In genomic region chr13:31267865-31268264, GRCm38 (mm10) we compare ENCODE assay signal across 20 mouse cellular contexts.
DNase-seq lines count a peak whose midpoint lies in the region; ATAC-seq and TF ChIP-seq lines count a peak whose summit lies in the region.
"Had no signal": no experiment of that assay in that cellular context is flagged by ENCODE, and none has a peak within 500 bp of the region (broad histone marks: within the 10 kb centered on the region; RNA-seq: fewer than 3 reads in every experiment).

No protein-coding gene starts in this region.

- H3K27ac ChIP-seq in lung, embryonic 14.5 days (ENCODE audit: low read depth) = no peak overlapping the region
- no peak overlapping the region for H3K27ac ChIP-seq in lung, embryonic 16.5 days (ENCODE audit: low read length)
- H3K27ac ChIP-seq in lung, postnatal 0 days (ENCODE audit: low read length) = no peak overlapping the region
- H3K27ac ChIP-seq: embryonic facial prominence, embryonic 10.5 days; embryonic facial prominence, embryonic 12.5 days; forebrain, embryonic 13.5 days; forebrain, embryonic 15.5 days had no signal

- H3K4me2 ChIP-seq in lung, embryonic 14.5 days = no peak overlapping the region
- H3K4me2 ChIP-seq in lung, embryonic 16.5 days (ENCODE audit: low read depth, low read length) = no peak overlapping the region
- no peak overlapping the region for H3K4me2 ChIP-seq in lung, postnatal 0 days (replicated peaks; ENCODE audit: low read depth, low read length)
- H3K4me2 ChIP-seq: embryonic facial prominence, embryonic 12.5 days; forebrain, embryonic 13.5 days; forebrain, embryonic 15.5 days had no signal

- ATAC-seq in lung, embryonic 14.5 days (ENCODE audit: insufficient read depth) = no peak; the same call in 1 of the 2 replicates
- peak; percentile 26 for ATAC-seq in lung, embryonic 16.5 days (ENCODE audit: low read depth)
- no peak; the same call in 1 of the 2 replicates for ATAC-seq in lung, postnatal 0 days
- ATAC-seq: activated CD4-positive, CD25-positive, alpha-beta regulatory T cell, adult 4 months; forebrain, embryonic 13.5 days; forebrain, embryonic 15.5 days; forebrain, postnatal 0 days; Patski had no signal

- no peaks in the 10 kb centered on the region for H3K9me3 ChIP-seq in lung, embryonic 14.5 days (ENCODE audit: low read depth, low read length)
- no peaks in the 10 kb centered on the region for H3K9me3 ChIP-seq in lung, embryonic 16.5 days (ENCODE audit: control insufficient read depth, low read length)
- no peaks in the 10 kb centered on the region for H3K9me3 ChIP-seq in lung, postnatal 0 days (ENCODE audit: low read length)
- H3K9me3 ChIP-seq: embryonic facial prominence, embryonic 10.5 days; embryonic facial prominence, embryonic 12.5 days; forebrain, embryonic 13.5 days; forebrain, embryonic 15.5 days had no signal

- WGBS in lung, embryonic 14.5 days = 55% methylated on average over 3 of the region's 3 CpGs
- WGBS in lung, embryonic 16.5 days = 38% methylated on average over 3 of the region's 3 CpGs
- 45% methylated on average over 3 of the region's 3 CpGs for WGBS in lung, postnatal 0 days

- peak; percentile 53 for DNase-seq in lung, embryonic 14.5 days
- no peak for DNase-seq in lung, adult 18-20 months
- DNase-seq in lung, postnatal 0 days (ENCODE audit: low spot score) = no peak
- DNase-seq in kidney, postnatal 25 days = no peak
- DNase-seq: adrenal gland, adult 8-10 months; adrenal gland, postnatal 14 days; adrenal gland, postnatal 36 days; cerebellum, adult 11-12 months; cerebellum, adult 2 months; cerebellum, adult 9-10 months; cerebellum, postnatal 10 days; cerebellum, postnatal 25 days; forebrain, postnatal 0 days had no signal

- no peak for TF ChIP-seq EP300 in lung, postnatal 0 days (IDR thresholded peaks at IDR 0.05)

- no peaks in the 10 kb centered on the region for H3K36me3 ChIP-seq in lung, embryonic 14.5 days (ENCODE audit: insufficient read depth)
- H3K36me3 ChIP-seq in lung, embryonic 16.5 days (ENCODE audit: control insufficient read depth, insufficient read depth, low read length) = no peaks in the 10 kb centered on the region
- H3K36me3 ChIP-seq in lung, postnatal 0 days (ENCODE audit: insufficient read depth, low read length) = no peaks in the 10 kb centered on the region
- H3K36me3 ChIP-seq: embryonic facial prominence, embryonic 10.5 days; embryonic facial prominence, embryonic 12.5 days; forebrain, embryonic 15.5 days had no signal

- H3K4me3 ChIP-seq in lung, embryonic 14.5 days (ENCODE audit: low read depth, low read length) = no peak overlapping the region
- H3K4me3 ChIP-seq in lung, embryonic 16.5 days (ENCODE audit: low read length) = no peak overlapping the region
- no peak overlapping the region for H3K4me3 ChIP-seq in lung, postnatal 0 days (ENCODE audit: low read depth, low read length)
- H3K4me3 ChIP-seq: embryonic facial prominence, embryonic 10.5 days; embryonic facial prominence, embryonic 12.5 days; forebrain, embryonic 13.5 days; forebrain, embryonic 15.5 days had no signal

- H3K27me3 ChIP-seq in lung, embryonic 14.5 days (ENCODE audit: insufficient read depth, low read length) = no peaks in the 10 kb centered on the region
- H3K27me3 ChIP-seq in lung, embryonic 16.5 days (ENCODE audit: control insufficient read depth, insufficient read depth, low read depth, low read length) = no peaks in the 10 kb centered on the region
- no peaks in the 10 kb centered on the region for H3K27me3 ChIP-seq in lung, postnatal 0 days (replicated peaks; ENCODE audit: insufficient read depth, low read length)
- H3K27me3 ChIP-seq: embryonic facial prominence, embryonic 12.5 days; forebrain, embryonic 13.5 days; forebrain, embryonic 15.5 days; Patski had no signal

- no peak for TF ChIP-seq CTCF in lung, embryonic 14.5 days (IDR thresholded peaks at IDR 0.05; ENCODE audit: low read depth)
- TF ChIP-seq CTCF in lung, postnatal 0 days (IDR thresholded peaks at IDR 0.05) = no peak

- no peaks in the 10 kb centered on the region for H3K4me1 ChIP-seq in lung, embryonic 14.5 days (ENCODE audit: insufficient read depth)
- H3K4me1 ChIP-seq in lung, embryonic 16.5 days (replicated peaks; ENCODE audit: control insufficient read depth, insufficient read depth, low read length) = no peaks in the 10 kb centered on the region
- no peaks in the 10 kb centered on the region for H3K4me1 ChIP-seq in lung, postnatal 0 days (ENCODE audit: insufficient read depth, low read depth, low read length)
- H3K4me1 ChIP-seq: embryonic facial prominence, embryonic 10.5 days; embryonic facial prominence, embryonic 12.5 days; forebrain, embryonic 13.5 days; forebrain, embryonic 15.5 days had no signal

- H3K9ac ChIP-seq in lung, embryonic 14.5 days = no peak overlapping the region
- H3K9ac ChIP-seq in lung, embryonic 16.5 days (ENCODE audit: low read length) = no peak overlapping the region
- no peak overlapping the region for H3K9ac ChIP-seq in lung, postnatal 0 days (replicated peaks; ENCODE audit: low read depth)
- H3K9ac ChIP-seq: embryonic facial prominence, embryonic 12.5 days; forebrain, embryonic 13.5 days; forebrain, embryonic 15.5 days; forebrain, postnatal 0 days had no signal
